Comparison of ENCODE assay signal across 8 mouse cellular contexts in genomic region chr9:43104526-43104872, GRCm38 (mm10). TPM values are rescaled to one million over a fixed set of nuclear protein-coding genes. Genes with fewer than 3 reads are reported as not detected.
A peak's percentile ranks its signal among the peaks of the same experiment; 100 is the strongest.
DNase-seq lines count a peak whose midpoint lies in the region; ATAC-seq and TF ChIP-seq lines count a peak whose summit lies in the region.

No protein-coding gene starts in this region.

- H3K4me3 ChIP-seq in neural tube, embryonic 11.5 days (ENCODE audit: low read depth, low read length), result peak overlapping the region; percentile 93
- H3K4me3 ChIP-seq in limb, embryonic 14.5 days (replicated peaks; ENCODE audit: low read length), result peak overlapping the region; percentile 92
- peak overlapping the region; percentile 94 for H3K4me3 ChIP-seq in stomach, embryonic 16.5 days (replicated peaks; ENCODE audit: low read length)

- H3K36me3 ChIP-seq in neural tube, embryonic 11.5 days (ENCODE audit: control insufficient read depth, insufficient read depth, low read length), result no peaks in the 10 kb centered on the region
- no peaks in the 10 kb centered on the region for H3K36me3 ChIP-seq in limb, embryonic 14.5 days (ENCODE audit: control insufficient read depth, insufficient read depth, low read length)
- H3K36me3 ChIP-seq in stomach, embryonic 16.5 days (ENCODE audit: control insufficient read depth, insufficient read depth, low read length), result no peaks in the 10 kb centered on the region

- H3K4me2 ChIP-seq in neural tube, embryonic 11.5 days (ENCODE audit: low read depth), result peak overlapping the region; percentile 72
- H3K4me2 ChIP-seq in limb, embryonic 14.5 days (replicated peaks; ENCODE audit: low read depth, low read length, severe bottlenecking), result peak overlapping the region; percentile 71
- peak overlapping the region; percentile 87 for H3K4me2 ChIP-seq in stomach, embryonic 16.5 days (ENCODE audit: low read depth, low read length)

- no peaks in the 10 kb centered on the region for H3K27me3 ChIP-seq in neural tube, embryonic 11.5 days (ENCODE audit: control insufficient read depth, insufficient read depth, low read length)
- H3K27me3 ChIP-seq in limb, embryonic 14.5 days (ENCODE audit: control insufficient read depth, insufficient read depth, low read length), result no peaks in the 10 kb centered on the region
- no peaks in the 10 kb centered on the region for H3K27me3 ChIP-seq in stomach, embryonic 16.5 days (ENCODE audit: control insufficient read depth, insufficient read depth, low read length)

- peak; percentile 52 for DNase-seq in adrenal gland, postnatal 14 days
- no peak for DNase-seq in adrenal gland, adult 18-20 months (ENCODE audit: low spot score in 2 of 2)
- DNase-seq in neural tube, embryonic 11.5 days (ENCODE audit: low spot score), result no peak
- DNase-seq in neural tube, embryonic 10.5 days (ENCODE audit: extremely low spot score, low spot score), result no peak
- no peak for DNase-seq in limb, embryonic 14.5 days (ENCODE audit: low spot score)
- no peak for DNase-seq in left cerebral cortex, adult 11 months (ENCODE audit: low spot score)
- DNase-seq in frontal cortex, postnatal 25 days (ENCODE audit: low spot score in 2 of 2), result no peak

- ATAC-seq in neural tube, embryonic 11.5 days (ENCODE audit: insufficient read depth, low FRiP score, low TSS enrichment), result no peak
- no peak for ATAC-seq in limb, embryonic 14.5 days (ENCODE audit: low FRiP score, low read depth)
- no peak for ATAC-seq in stomach, embryonic 16.5 days (ENCODE audit: insufficient read depth, low FRiP score)

- no peak for TF ChIP-seq POLR2A in limb, embryonic 14.5 days (IDR thresholded peaks at IDR 0.05; ENCODE audit: borderline replicate concordance, extremely low read depth, insufficient read depth, insufficient read length)

- H3K9ac ChIP-seq in neural tube, embryonic 11.5 days (ENCODE audit: low read length), result no peak overlapping the region
- H3K9ac ChIP-seq in limb, embryonic 14.5 days (ENCODE audit: low read depth, low read length, severe bottlenecking), result peak overlapping the region; percentile 93
- H3K9ac ChIP-seq in stomach, embryonic 16.5 days (ENCODE audit: low read length), result peak overlapping the region; percentile 98

- H3K27ac ChIP-seq in neural tube, embryonic 11.5 days (ENCODE audit: low read depth, low read length), result no peak overlapping the region
- H3K27ac ChIP-seq in limb, embryonic 14.5 days (replicated peaks; ENCODE audit: low read depth, low read length), result no peak overlapping the region
- H3K27ac ChIP-seq in stomach, embryonic 16.5 days (ENCODE audit: low read length), result peak overlapping the region; percentile 95; the same call in 1 of the 2 replicates

- H3K4me1 ChIP-seq in neural tube, embryonic 11.5 days (ENCODE audit: control insufficient read depth, insufficient read depth, low read length), result peaks cover 18% of the 10 kb centered on the region; the same call in 1 of the 2 replicates
- H3K4me1 ChIP-seq in limb, embryonic 14.5 days (ENCODE audit: control insufficient read depth, insufficient read depth, low read length), result peaks cover 28% of the 10 kb centered on the region
- peaks cover 18% of the 10 kb centered on the region for H3K4me1 ChIP-seq in stomach, embryonic 16.5 days (ENCODE audit: control insufficient read depth, insufficient read depth, low read length)

- 6% methylated on average over 4 of the region's 4 CpGs for WGBS in neural tube, embryonic 11.5 days
- 2% methylated on average over 4 of the region's 4 CpGs for WGBS in limb, embryonic 14.5 days
- 2% methylated on average over 4 of the region's 4 CpGs for WGBS in stomach, embryonic 16.5 days

- no peaks in the 10 kb centered on the region for H3K9me3 ChIP-seq in neural tube, embryonic 11.5 days (ENCODE audit: control insufficient read depth, low read length)
- H3K9me3 ChIP-seq in limb, embryonic 14.5 days (ENCODE audit: control insufficient read depth, low read length), result no peaks in the 10 kb centered on the region
- H3K9me3 ChIP-seq in stomach, embryonic 16.5 days (replicated peaks; ENCODE audit: control insufficient read depth, low read length), result no peaks in the 10 kb centered on the region

RNA-seq across cellular contexts. Expression of gene Arhgef12, which starts 2.5 kb away (rescaled TPM):
- 115 and 123 TPM in 2 replicates for total RNA-seq in adrenal gland, postnatal 14 days (2021)
- total RNA-seq in adrenal gland, adult 18-20 months (2021), result 100 to 1,000 TPM; 114 to 125 TPM
- polyA plus RNA-seq in neural tube, embryonic 11.5 days (2014; fragmentation: Nextera tagmentation; extraction: Ambion mirVana), result 10.3 and 12.3 TPM in 2 replicates
- polyA plus RNA-seq in limb, embryonic 14.5 days (2012; rRNA removed), result 26.1 and 26.9 TPM in 2 replicates
- 15.7 and 18.6 TPM in 2 replicates for polyA plus RNA-seq in limb, embryonic 14.5 days (2014; fragmentation: Nextera tagmentation; extraction: Ambion mirVana)
- 10.6 and 11.2 TPM in 2 replicates for polyA plus RNA-seq in stomach, embryonic 16.5 days (2015; fragmentation: Nextera tagmentation; extraction: Ambion mirVana)

RNA-seq across cellular contexts. Expression of gene Tmem136, which starts 11.9 kb away (rescaled TPM):
- total RNA-seq in adrenal gland, postnatal 14 days (2021), result 4.5 and 5.2 TPM in 2 replicates
- total RNA-seq in adrenal gland, adult 18-20 months (2021), result 1 to 10 TPM; 4.7 to 4.9 TPM
- polyA plus RNA-seq in neural tube, embryonic 11.5 days (2014; fragmentation: Nextera tagmentation; extraction: Ambion mirVana), result 16.2 and 17.8 TPM in 2 replicates
- polyA plus RNA-seq in limb, embryonic 14.5 days (2012; rRNA removed), result 16.3 and 19.6 TPM in 2 replicates
- 7.7 and 9.6 TPM in 2 replicates for polyA plus RNA-seq in limb, embryonic 14.5 days (2014; fragmentation: Nextera tagmentation; extraction: Ambion mirVana)
- polyA plus RNA-seq in stomach, embryonic 16.5 days (2015; fragmentation: Nextera tagmentation; extraction: Ambion mirVana), result 4.0 and 4.5 TPM in 2 replicates
